Mouse (Mus musculus) T-helper 2 cell (primary cell): ENCODE measurements at regions not wholly inside any gene's neighbourhood (a gene's known extent, or its start where the extent isn't known, plus 50 kb on each side); places are given as distances from the start of the nearest gene placed in this dataset.

Experiments
- in situ Hi-C: fragments of 300-600 bp; cut with MboI, MseI; formaldehyde crosslinking; loops from one replicate; pipeline ENCODE4 v1.15.1; 2025; ENCODE audit warnings: high pct_unique_total_duplicates

DNA sequence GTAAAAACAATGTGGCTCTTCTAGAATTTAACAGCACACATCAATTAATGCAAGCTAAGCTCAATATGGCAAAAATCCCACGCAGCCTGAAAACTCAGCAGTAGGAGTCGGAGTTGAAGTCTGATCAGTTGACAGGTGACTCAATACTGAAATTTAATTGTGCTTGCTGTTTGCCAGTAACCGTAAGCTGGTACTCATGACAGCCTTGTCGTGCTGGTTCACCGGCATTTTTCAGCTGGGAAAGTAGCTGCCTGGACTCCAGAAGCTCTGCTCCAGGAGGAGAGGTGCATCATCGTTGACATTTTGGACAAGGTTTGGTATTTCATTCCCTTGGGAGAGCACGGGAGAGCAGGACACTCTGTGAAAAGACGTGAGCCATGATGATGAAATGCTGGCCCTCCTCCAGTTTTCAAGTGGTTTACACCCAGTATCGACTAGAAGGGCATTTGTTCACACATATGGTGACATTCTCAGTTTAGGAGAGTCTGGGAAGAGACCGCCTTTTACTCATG, 372.1 kb upstream of the Actbl2 start:
- in situ Hi-C loops: no loop called here

DNA sequence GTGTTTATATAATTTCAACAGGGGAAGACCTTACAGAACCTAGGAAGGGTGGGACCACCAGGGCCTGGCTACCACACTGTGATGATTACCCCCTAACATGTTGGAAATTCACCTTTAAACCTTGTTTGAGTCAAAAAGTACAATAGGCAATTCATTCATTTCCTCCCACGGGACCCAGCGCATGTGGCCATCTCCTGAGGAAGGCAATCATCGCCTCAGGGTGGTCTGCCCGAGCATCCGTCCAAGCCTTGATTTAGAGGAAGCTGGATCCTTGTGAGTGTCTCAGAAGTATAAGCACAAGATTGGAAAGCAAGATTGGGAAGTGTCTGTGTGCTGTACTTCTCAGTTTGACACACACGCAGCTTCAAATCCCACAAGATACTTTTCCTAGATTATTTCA, 360.9 kb upstream of the Actbl2 start:
- in situ Hi-C loops: no loop called here

DNA sequence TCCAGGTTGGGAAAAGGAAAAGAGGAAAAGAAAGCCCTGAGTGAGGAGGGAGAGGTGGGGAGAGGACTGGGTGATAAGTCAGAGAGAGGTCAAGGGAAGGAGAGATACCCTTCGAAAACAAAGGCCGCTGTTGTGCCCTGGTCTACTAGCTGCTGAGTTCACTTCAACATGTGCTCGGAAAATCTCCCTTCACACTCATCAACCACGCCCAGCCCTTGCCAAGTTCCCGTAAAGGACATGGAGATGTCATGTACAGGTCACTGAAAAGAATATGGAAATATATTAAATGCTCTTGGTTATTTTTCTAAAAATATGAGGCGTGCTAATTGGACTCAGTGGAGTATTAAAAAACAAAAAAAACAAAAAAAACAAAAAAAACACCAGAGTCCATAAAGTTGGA, 359.5 kb upstream of the Actbl2 start:
- in situ Hi-C loops: no loop called here

GRCm38 (mm10) chr13:110895900-110896299, 358.9 kb upstream of the Actbl2 start:
- in situ Hi-C loops: no loop called here

DNA sequence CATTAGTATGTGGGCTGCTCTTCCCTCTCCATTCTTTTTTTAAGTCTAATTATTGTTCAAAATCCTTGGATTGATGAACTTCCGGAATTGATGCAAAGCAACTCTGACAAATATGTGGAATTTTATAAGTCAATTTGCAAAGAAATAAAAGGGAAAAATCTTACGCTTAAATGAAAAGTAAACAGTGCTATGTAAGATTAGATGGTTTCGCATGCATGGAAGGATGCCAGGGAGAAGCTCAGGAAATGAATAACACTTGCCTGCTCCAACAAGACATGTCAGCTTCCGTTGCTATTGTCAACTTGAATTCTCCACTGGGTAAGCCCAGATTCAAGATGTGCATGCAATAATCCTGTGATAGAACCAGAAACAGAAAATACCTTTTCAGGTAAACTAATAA, 357.2 kb upstream of the Actbl2 start:
- in situ Hi-C loops: no loop called here

DNA sequence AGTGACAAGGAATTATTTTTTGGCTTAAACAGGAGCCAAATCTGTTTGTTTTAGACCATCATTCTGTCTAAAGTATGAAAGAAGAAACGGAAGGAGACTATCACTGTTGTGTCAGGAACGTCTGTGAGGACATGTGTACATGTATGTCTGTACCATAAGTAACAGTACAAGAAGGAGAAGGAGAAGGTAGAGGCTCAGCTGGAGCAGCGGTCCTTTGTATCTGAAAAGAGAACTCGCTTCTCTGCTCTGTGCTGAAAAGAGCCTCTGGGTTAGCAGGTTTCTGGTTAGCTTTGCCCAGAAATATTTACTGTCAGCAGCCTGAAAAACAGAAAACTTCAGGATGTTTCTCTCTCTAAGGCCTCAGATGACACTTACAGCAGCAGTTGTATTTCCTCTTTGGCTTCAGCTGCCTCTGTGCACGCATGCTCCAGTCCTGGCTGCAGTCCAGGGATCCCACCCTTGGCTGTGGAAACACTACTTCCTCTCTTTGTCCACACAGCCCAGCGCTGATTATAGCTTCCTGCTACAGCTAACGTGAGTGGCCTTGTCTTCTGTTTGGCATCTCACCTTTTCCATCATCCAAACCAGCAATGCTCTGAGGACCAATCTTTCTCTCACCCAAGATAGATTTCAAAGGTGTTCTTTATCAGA, 351.7 kb upstream of the Actbl2 start:
- in situ Hi-C loops: no loop called here

DNA sequence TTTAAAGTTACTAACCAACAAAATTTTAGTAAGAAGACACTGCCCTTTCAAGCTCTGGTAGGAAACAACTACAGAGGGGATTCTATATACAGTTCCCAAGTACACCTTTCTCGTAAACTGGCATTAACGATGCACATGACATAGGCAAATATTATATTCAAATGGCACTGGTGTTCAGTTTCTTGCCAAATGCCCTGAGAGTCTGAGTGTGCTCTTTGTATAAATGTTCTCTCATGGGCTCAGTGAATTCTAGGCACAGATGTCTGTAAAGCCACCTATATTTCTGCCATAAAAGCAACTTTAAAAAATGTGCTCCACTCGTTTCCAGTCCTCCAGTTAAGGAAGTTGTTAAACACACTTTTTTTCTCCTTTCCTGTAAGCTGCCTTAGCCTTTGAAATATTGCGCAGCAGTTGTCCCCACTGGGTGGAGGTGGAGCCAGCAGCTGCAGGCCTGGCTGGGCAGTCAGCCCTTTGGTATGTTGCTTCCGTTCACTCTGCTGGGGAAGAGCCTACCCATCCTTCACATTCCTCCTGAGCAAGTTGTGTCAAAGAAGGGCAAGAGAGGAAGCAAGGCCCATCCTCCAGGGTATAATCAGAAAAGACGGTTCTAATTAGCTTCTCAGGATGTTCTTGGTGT, 347.4 kb upstream of the Actbl2 start:
- in situ Hi-C loops: no loop called here

GRCm38 (mm10) chr13:110911866-110912265, 342.9 kb upstream of the Actbl2 start:
- in situ Hi-C loops: no loop called here

GRCm38 (mm10) chr13:110913177-110913576, 341.6 kb upstream of the Actbl2 start:
- in situ Hi-C loops: no loop called here

DNA sequence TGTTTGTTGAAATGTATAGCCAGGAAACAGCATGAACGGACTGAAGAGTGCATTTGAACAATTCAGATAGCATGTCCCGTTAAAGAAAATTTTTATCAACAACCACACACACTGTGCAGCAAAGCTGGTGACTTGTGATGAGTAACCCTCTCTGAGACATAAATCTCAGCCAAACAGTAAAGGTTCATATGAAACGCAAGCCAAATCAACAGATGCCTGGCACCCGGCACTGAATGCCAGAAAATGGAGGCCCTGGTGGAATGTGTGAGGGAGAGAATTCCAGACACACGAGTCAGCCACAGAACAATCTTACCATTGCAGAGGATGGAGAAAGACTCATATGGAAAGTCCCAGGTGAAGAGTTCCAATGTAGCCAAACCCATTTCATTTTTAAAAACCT, 341.1 kb upstream of the Actbl2 start:
- in situ Hi-C loops: no loop called here

DNA sequence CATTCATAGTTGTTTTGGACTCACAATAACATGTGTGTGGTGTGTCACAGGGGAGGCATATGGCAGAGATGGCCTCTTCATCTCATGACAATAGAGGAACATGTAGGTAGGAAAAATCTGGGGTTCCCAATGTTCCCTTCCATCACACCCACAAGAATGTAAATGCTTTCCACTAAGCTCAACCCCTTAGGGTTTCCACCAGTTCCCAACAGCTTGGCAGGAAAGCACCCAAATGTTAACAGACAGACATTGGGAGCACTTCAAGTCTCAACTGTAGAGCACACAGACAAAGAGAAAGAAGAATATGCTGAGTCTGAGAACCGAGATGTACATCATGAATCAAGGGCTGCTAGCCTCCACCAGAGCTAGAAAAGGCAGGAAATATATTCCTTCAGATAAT, 339.7 kb upstream of the Actbl2 start:
- in situ Hi-C loops: no loop called here

- in situ Hi-C loops: no loop called here
These were observed 330.9 kb upstream of the Actbl2 start for GRCm38 (mm10) chr13:110923936-110924335.

- in situ Hi-C loops: no loop called here
These were observed 329.9 kb upstream of the Actbl2 start for GRCm38 (mm10) chr13:110924897-110925296.

GRCm38 (mm10) chr13:110928143-110928542, 326.7 kb upstream of the Actbl2 start:
- in situ Hi-C loops: no loop called here

- in situ Hi-C loops: no loop called here
These were observed 325.9 kb upstream of the Actbl2 start for GRCm38 (mm10) chr13:110928894-110929293.

GRCm38 (mm10) chr13:110929579-110929978, 325.2 kb upstream of the Actbl2 start:
- in situ Hi-C loops: no loop called here

DNA sequence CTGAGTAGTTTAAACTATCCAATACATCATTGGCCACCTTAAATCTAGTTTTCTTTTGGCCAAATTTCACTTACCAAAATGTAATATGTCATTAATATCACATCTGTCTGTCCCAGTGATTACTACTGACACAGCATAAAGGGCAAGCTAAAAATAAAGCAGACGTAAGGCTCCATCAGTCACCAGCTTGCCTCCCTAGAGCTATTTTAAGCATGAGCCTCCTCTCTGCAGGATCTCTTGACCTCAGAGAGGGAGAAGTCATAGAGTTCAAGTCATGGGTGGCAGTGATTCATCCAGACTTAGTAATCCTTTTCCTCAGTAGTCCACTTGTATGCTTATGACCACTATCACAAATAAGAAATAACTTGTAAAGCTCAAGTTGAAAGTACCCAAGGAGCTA, 313.2 kb upstream of the Actbl2 start:
- in situ Hi-C loops: no loop called here

- in situ Hi-C loops: no loop called here
These were observed 311.7 kb upstream of the Actbl2 start for GRCm38 (mm10) chr13:110942986-110943644.

DNA sequence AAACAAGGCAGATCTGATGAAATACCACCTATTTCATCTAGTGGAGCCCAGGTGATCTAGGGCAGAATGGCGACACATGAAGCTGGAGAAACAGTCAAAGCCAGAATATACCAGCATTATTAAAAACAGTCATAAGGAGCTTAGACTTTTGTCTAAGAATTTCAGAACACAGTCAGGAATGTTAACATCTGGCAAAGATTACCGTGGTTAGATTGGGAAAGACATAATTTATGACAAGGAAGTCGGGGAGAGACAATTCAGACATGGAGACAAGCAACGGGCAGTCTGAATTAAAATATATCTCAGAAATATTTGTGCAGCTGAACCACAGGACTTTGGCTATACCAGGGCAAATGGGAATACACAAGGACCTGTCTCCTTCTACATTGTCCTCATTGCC, 310.8 kb upstream of the Actbl2 start:
- in situ Hi-C loops: no loop called here

GRCm38 (mm10) chr13:110944683-110945082, 310.1 kb upstream of the Actbl2 start:
- in situ Hi-C loops: no loop called here

DNA sequence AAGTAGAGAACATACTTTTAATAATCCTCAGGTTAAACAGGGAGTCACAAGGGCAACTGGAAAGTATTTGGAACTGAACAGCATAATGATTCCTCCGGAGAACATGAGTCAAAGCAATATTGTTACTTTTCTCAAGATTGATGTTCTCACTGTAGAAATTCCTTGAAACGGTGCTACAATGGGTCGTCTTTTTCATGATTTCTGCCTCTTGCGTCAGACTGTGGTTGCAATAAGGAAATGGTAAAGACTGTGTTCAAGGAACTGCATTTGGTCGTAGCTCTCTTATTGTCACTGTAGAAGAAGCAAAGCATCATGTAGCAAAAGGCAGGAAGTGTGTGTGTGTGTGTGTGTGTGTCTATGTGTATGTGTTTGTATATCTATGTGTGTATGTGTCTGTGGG, 294.6 kb upstream of the Actbl2 start:
- in situ Hi-C loops: loop anchor here (5.0 to 25.0 kb wide), 2 partner anchors 568 to 1477 kb away; no protein-coding TSS in a partner anchor

DNA sequence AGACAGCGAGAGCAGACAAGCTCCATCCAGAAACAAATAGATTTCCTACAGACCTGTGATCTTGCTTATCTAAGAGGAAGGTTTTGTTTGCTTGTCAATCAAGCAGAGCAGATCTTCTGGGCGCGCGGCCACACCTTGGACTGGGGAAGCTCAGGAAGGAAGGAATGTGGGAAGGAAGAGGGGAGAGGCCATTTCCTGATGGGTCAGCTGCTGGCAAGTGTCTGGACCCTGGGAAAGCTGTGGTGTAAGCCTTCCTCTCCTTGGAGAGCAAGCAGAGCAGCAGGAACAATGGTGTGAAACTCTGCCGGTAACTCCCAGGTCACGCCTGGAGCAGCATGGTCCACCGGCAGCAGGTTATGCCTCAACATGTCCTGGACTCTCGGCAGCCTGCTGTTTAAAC, 287.7 kb upstream of the Actbl2 start:
- in situ Hi-C loops: loop anchor here (25.0 kb wide), 1 partner anchor 1470 kb away; no protein-coding TSS in a partner anchor
